Mouse (Mus musculus): Measurements from ENCODE around the gene Ptprh. TPM values are rescaled to one million over a fixed set of nuclear protein-coding genes. Genes with fewer than 3 reads are reported as not detected.

Gene Ptprh
- polyA plus RNA-seq, 1 experiment from 2014 or later: not detected

Small RNA genes within 50 kb of the gene (microRNA-seq; reads per million reads assigned to microRNA genes)
- gene Gm23577: not detected

Other genes with a start within 250 kb of the Ptprh start
- gene Gp6, start 206.3 kb downstream of the Ptprh start, polyA plus RNA-seq (2014; fragmentation: Nextera tagmentation; extraction: Ambion mirVana): 0.23 and 0.67 TPM in 2 replicates
- gene Rdh13, start 158.4 kb downstream of the Ptprh start, polyA plus RNA-seq (2014; fragmentation: Nextera tagmentation; extraction: Ambion mirVana): 29.8 and 30.0 TPM in 2 replicates
- 3.4 and 6.7 TPM in 2 replicates for gene Eps8l1, start 143.4 kb downstream of the Ptprh start, polyA plus RNA-seq (2014; fragmentation: Nextera tagmentation; extraction: Ambion mirVana)
- gene Ppp1r12c, start 102.4 kb downstream of the Ptprh start, polyA plus RNA-seq (2014; fragmentation: Nextera tagmentation; extraction: Ambion mirVana): 40.9 and 46.0 TPM in 2 replicates
- 59.4 and 64.7 TPM in 2 replicates for gene Tnnt1, start 87.7 kb downstream of the Ptprh start, polyA plus RNA-seq (2014; fragmentation: Nextera tagmentation; extraction: Ambion mirVana)
- 3.2 and 5.3 TPM in 2 replicates for gene Tnni3, start 79.8 kb downstream of the Ptprh start, polyA plus RNA-seq (2014; fragmentation: Nextera tagmentation; extraction: Ambion mirVana)
- gene Dnaaf3, start 71.6 kb downstream of the Ptprh start, polyA plus RNA-seq (2014; fragmentation: Nextera tagmentation; extraction: Ambion mirVana): 1.9 and 2.4 TPM in 2 replicates
- 4.1 and 4.2 TPM in 2 replicates for gene Syt5, start 56.5 kb downstream of the Ptprh start, polyA plus RNA-seq (2014; fragmentation: Nextera tagmentation; extraction: Ambion mirVana)
- gene Tmem86b, start 27.4 kb upstream of the Ptprh start, polyA plus RNA-seq (2014; fragmentation: Nextera tagmentation; extraction: Ambion mirVana): 1.1 and 2.5 TPM in 2 replicates
- 4.9 and 6.5 TPM in 2 replicates for gene Ppp6r1, start 55.0 kb upstream of the Ptprh start, polyA plus RNA-seq (2014; fragmentation: Nextera tagmentation; extraction: Ambion mirVana)
- gene Hspbp1, start 81.0 kb upstream of the Ptprh start, polyA plus RNA-seq (2014; fragmentation: Nextera tagmentation; extraction: Ambion mirVana): 104 and 112 TPM in 2 replicates
- 1.7 and 2.5 TPM in 2 replicates for gene Brsk1, start 86.6 kb upstream of the Ptprh start, polyA plus RNA-seq (2014; fragmentation: Nextera tagmentation; extraction: Ambion mirVana)
- 0.16 and 0.19 TPM in 2 replicates for gene Tmem150b, start 121.2 kb upstream of the Ptprh start, polyA plus RNA-seq (2014; fragmentation: Nextera tagmentation; extraction: Ambion mirVana)
- 76.2 and 80.5 TPM in 2 replicates for gene Kmt5c, start 136.1 kb upstream of the Ptprh start, polyA plus RNA-seq (2014; fragmentation: Nextera tagmentation; extraction: Ambion mirVana)
- gene Cox6b2, start 149.1 kb upstream of the Ptprh start, polyA plus RNA-seq (2014; fragmentation: Nextera tagmentation; extraction: Ambion mirVana): 36.9 and 38.4 TPM in 2 replicates
- gene Fam71e2, start 167.3 kb upstream of the Ptprh start, polyA plus RNA-seq (2014; fragmentation: Nextera tagmentation; extraction: Ambion mirVana): not detected in 2 replicates
- not detected in 2 replicates for gene Il11, start 178.8 kb upstream of the Ptprh start, polyA plus RNA-seq (2014; fragmentation: Nextera tagmentation; extraction: Ambion mirVana)
- gene Tmem190, start 178.9 kb upstream of the Ptprh start, polyA plus RNA-seq (2014; fragmentation: Nextera tagmentation; extraction: Ambion mirVana): 0.41 TPM in 1 of 2 replicates, not detected in the other
- gene Tmem238, start 185.6 kb upstream of the Ptprh start, polyA plus RNA-seq (2014; fragmentation: Nextera tagmentation; extraction: Ambion mirVana): 2.1 and 2.6 TPM in 2 replicates
- 266 and 269 TPM in 2 replicates for gene Rpl28, start 188.8 kb upstream of the Ptprh start, polyA plus RNA-seq (2014; fragmentation: Nextera tagmentation; extraction: Ambion mirVana)
- gene Ube2s, start 208.5 kb upstream of the Ptprh start, polyA plus RNA-seq (2014; fragmentation: Nextera tagmentation; extraction: Ambion mirVana): 527 and 540 TPM in 2 replicates
- gene Shisa7, start 240.7 kb upstream of the Ptprh start, polyA plus RNA-seq (2014; fragmentation: Nextera tagmentation; extraction: Ambion mirVana): 0.20 and 0.44 TPM in 2 replicates

All from limb, embryonic 11.5 days (tissue).